Mouse (Mus musculus): ENCODE measurements around the gene Mas1.

DNA sequence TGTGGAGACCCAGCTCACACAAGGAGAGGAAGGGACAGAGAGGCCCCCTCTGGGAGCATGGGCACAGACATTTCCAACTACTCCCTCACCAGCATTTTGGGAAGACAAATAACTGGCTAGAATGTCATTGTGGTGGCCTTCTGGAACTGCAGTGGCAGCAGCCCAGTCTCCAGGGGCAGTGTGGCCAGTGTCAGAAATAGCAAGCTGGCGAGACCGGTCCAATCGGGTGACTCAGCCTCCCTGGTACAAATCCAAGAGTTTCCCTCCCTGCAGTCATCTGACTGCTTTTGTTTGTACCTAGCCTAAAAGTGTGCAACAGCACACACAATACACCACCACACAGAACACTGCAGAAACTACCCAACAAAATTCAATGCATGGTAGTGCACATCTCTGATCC, 35.7 kb downstream of the Mas1 start:
- TF ChIP-seq CTCF (IDR thresholded peaks at IDR 0.05; ENCODE audit: extremely low read depth, insufficient read length, insufficient replicate concordance, low read depth, low read length) (no peak), POLR2A (IDR thresholded peaks at IDR 0.05; ENCODE audit: low read depth, low read length) (no peak)
